Mouse (Mus musculus) embryonic facial prominence, embryonic 11.5 days (tissue): ENCODE measurements around the gene Parva. TPM values are rescaled to one million over a fixed set of nuclear protein-coding genes. Genes with fewer than 3 reads are reported as not detected.

ENCODE experiments used
- ATAC-seq: fragments of 200-750 bp; cut with Nextera tagmentation; replicated peaks from 2 replicates; pipeline ENCODE4 v1.8.0; 2017; ENCODE audit warnings: low read depth; ENCODE audit not compliant: insufficient number of reproducible peaks, low FRiP score, low TSS enrichment
- DNase-seq: peaks from one replicate; pipeline ENCODE4 v3.0.0-alpha.2; 2015; ENCODE audit warnings: low spot score
- H3K27ac ChIP-seq: fragments of 300-500 bp; sonication (generic); replicated peaks from 2 replicates; pipeline ENCODE4 v1.5.1; 2014; ENCODE audit warnings: mild to moderate bottlenecking, low read depth, low read length, control low read depth
- H3K27me3 ChIP-seq: fragments of 300-500 bp; sonication (generic); 2 replicates; pipeline ENCODE4 v1.6.1; 2014; ENCODE audit warnings: mild to moderate bottlenecking, low read length, moderate library complexity, mixed read lengths; ENCODE audit not compliant: control insufficient read depth, insufficient read depth
- H3K36me3 ChIP-seq: fragments of 300-500 bp; sonication (generic); replicated peaks from 2 replicates; pipeline ENCODE4 v1.6.1; 2014; ENCODE audit warnings: low read depth, mild to moderate bottlenecking, low read length, moderate library complexity, mixed read lengths; ENCODE audit not compliant: control insufficient read depth, insufficient read depth
- H3K4me1 ChIP-seq: fragments of 300-500 bp; sonication (generic); 2 replicates; pipeline ENCODE4 v1.6.1; 2014; ENCODE audit warnings: low read length, mixed read lengths; ENCODE audit not compliant: control insufficient read depth, insufficient read depth
- H3K4me2 ChIP-seq: fragments of 300-500 bp; sonication (generic); 2 replicates; pipeline ENCODE4 v1.6.1; 2014; ENCODE audit warnings: low read depth, mild to moderate bottlenecking, control low read depth, low read length, moderate library complexity
- H3K4me3 ChIP-seq: fragments of 300-500 bp; sonication (generic); 2 replicates; pipeline ENCODE4 v1.5.1; 2014; ENCODE audit warnings: low read depth, low read length, control low read depth
- H3K9ac ChIP-seq: fragments of 300-500 bp; sonication (generic); replicated peaks from 2 replicates; pipeline ENCODE4 v1.6.1; 2014; ENCODE audit warnings: mild to moderate bottlenecking, control low read depth, low read length
- H3K9me3 ChIP-seq: fragments of 300-500 bp; sonication (generic); replicated peaks from 2 replicates; pipeline ENCODE4 v1.6.1; 2016; ENCODE audit warnings: mild to moderate bottlenecking, low read length, inconsistent platforms, mixed read lengths; ENCODE audit not compliant: control insufficient read depth
- WGBS: fragments of 180-500 bp; shearing (Covaris S2); extraction: QIAGEN DNeasy Blood & Tissue Kit; methylation state at CpG from one replicate; pipeline ENCODE4 v1.1.7; 2014; 5-methylcytosine and 5-hydroxymethylcytosine counted together
- polyA plus RNA-seq: library from polyadenylated mRNA; unstranded; fragments of >200 nt; fragmentation: Nextera tagmentation; extraction: Ambion mirVana; gene quantifications from 2 replicates; pipeline ENCODE4 v1.2.1, GENCODE M21; 2014

Parva gene
- polyA plus RNA-seq, 1 experiment from 2014 or later, result 77.2 TPM

- no peak overlapping the region for H3K27ac ChIP-seq
- WGBS, result 41% methylated on average over 5 of the region's 5 CpGs
- no peaks in the 10 kb centered on the region for H3K4me1 ChIP-seq
- H3K36me3 ChIP-seq, result no peaks in the 10 kb centered on the region
- DNase-seq (no peak), ATAC-seq (no peak)
- H3K27me3 ChIP-seq, result no peaks in the 10 kb centered on the region
- H3K9ac ChIP-seq, result no peak overlapping the region
- H3K9me3 ChIP-seq, result no peaks in the 10 kb centered on the region
- H3K4me2 ChIP-seq, result no peak overlapping the region
- no peak overlapping the region for H3K4me3 ChIP-seq
Measured at GRCm38 (mm10) chr7:112568961-112569360, 141.7 kb downstream of the Parva start.

- Histone ChIP-seq H3K4me2 (no peak overlapping the region), H3K9ac (no peak overlapping the region), H3K4me1 (no peaks in the 10 kb centered on the region), H3K27me3 (no peaks in the 10 kb centered on the region), H3K4me3 (no peak overlapping the region), H3K9me3 (no peaks in the 10 kb centered on the region), H3K27ac (no peak overlapping the region), H3K36me3 (no peaks in the 10 kb centered on the region; the same call in 1 of the 2 replicates)
- DNase-seq (no peak), ATAC-seq (no peak)
- 90% methylated on average over 6 of the region's 6 CpGs for WGBS
Measured at GRCm38 (mm10) chr7:112581621-112582020, 154.3 kb downstream of the Parva start.

DNA sequence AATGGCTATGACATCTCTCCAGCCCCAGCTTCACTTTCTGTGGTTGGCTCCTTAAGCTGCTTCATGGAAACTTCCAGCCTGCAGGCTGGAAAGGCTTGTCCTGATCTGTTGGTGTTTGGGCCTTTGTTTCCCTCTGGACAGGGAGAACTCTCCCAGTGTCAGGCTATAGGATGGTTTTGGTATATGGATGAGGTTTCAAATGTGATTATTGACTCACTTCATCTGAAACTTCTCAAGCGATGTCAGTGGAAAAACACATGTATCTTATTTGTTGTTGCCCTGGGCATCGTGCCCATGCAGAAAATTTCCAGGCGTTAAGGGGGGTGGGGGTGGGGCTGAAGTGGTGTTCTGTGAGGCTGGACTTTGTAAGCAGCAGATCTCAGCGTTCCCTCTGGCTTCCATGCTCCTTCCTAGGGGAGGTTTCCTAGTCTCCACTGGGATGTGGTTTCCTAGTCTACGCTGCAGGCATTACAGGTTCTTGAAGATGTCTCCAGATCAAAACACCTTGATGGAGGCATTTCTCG is 155.6 kb downstream of the Parva start:
- Histone ChIP-seq H3K27ac (no peak overlapping the region), H3K4me1 (no peaks in the 10 kb centered on the region), H3K9me3 (no peaks in the 10 kb centered on the region), H3K36me3 (no peaks in the 10 kb centered on the region; the same call in 1 of the 2 replicates), H3K4me3 (no peak overlapping the region), H3K9ac (no peak overlapping the region), H3K27me3 (no peaks in the 10 kb centered on the region), H3K4me2 (no peak overlapping the region)
- ATAC-seq (no peak), DNase-seq (no peak)
- 71% methylated on average over 6 of the region's 6 CpGs for WGBS

- WGBS, result 74% methylated on average over 1 of the region's 1 CpGs
- Histone ChIP-seq H3K9me3 (no peaks in the 10 kb centered on the region), H3K27me3 (no peaks in the 10 kb centered on the region), H3K4me3 (no peak overlapping the region), H3K4me1 (no peaks in the 10 kb centered on the region; the same call in 1 of the 2 replicates), H3K27ac (no peak overlapping the region), H3K9ac (no peak overlapping the region), H3K4me2 (no peak overlapping the region), H3K36me3 (no peaks in the 10 kb centered on the region; the same call in 1 of the 2 replicates)
- no peak for ATAC-seq
- no peak for DNase-seq
Measured at GRCm38 (mm10) chr7:112587449-112587848, 160.1 kb downstream of the Parva start.

- Histone ChIP-seq H3K4me3 (no peak overlapping the region), H3K27ac (no peak overlapping the region), H3K4me1 (no peaks in the 10 kb centered on the region; the same call in 1 of the 2 replicates), H3K36me3 (no peaks in the 10 kb centered on the region), H3K9me3 (no peaks in the 10 kb centered on the region), H3K27me3 (no peaks in the 10 kb centered on the region), H3K4me2 (no peak overlapping the region), H3K9ac (no peak overlapping the region)
- ATAC-seq (no peak), DNase-seq (no peak)
- 37% methylated on average over 6 of the region's 6 CpGs for WGBS
Measured at GRCm38 (mm10) chr7:112589530-112589929, 162.2 kb downstream of the Parva start.

GRCm38 (mm10) chr7:112593586-112593985 is 166.3 kb downstream of the Parva start:
- ATAC-seq (no peak), DNase-seq (no peak)
- Histone ChIP-seq H3K27ac (no peak overlapping the region), H3K4me3 (no peak overlapping the region), H3K9ac (no peak overlapping the region), H3K4me1 (no peaks in the 10 kb centered on the region; the same call in 1 of the 2 replicates), H3K27me3 (no peaks in the 10 kb centered on the region), H3K36me3 (no peaks in the 10 kb centered on the region), H3K4me2 (no peak overlapping the region), H3K9me3 (no peaks in the 10 kb centered on the region)
- 75% methylated on average over 5 of the region's 5 CpGs for WGBS

- H3K27me3 ChIP-seq, result no peaks in the 10 kb centered on the region
- no peaks in the 10 kb centered on the region for H3K9me3 ChIP-seq
- DNase-seq (no peak), ATAC-seq (no peak)
- H3K36me3 ChIP-seq, result no peaks in the 10 kb centered on the region
- no peak overlapping the region for H3K27ac ChIP-seq
- WGBS, result 69% methylated on average over 6 of the region's 6 CpGs
- H3K4me3 ChIP-seq, result no peak overlapping the region
- no peak overlapping the region for H3K9ac ChIP-seq
- H3K4me2 ChIP-seq, result no peak overlapping the region
- H3K4me1 ChIP-seq, result no peaks in the 10 kb centered on the region
Measured at GRCm38 (mm10) chr7:112595226-112595850, 168.0 kb downstream of the Parva start.

GRCm38 (mm10) chr7:112599650-112600049 is 172.3 kb downstream of the Parva start:
- Histone ChIP-seq H3K27ac (no peak overlapping the region), H3K9me3 (no peaks in the 10 kb centered on the region)

More at GRCm38 (mm10) chr7:112599650-112600049, 172.3 kb downstream of the Parva start:
- Histone ChIP-seq H3K4me3 (no peak overlapping the region), H3K9ac (no peak overlapping the region), H3K36me3 (no peaks in the 10 kb centered on the region), H3K4me1 (no peaks in the 10 kb centered on the region), H3K27me3 (no peaks in the 10 kb centered on the region), H3K4me2 (no peak overlapping the region)
- ATAC-seq (no peak), DNase-seq (no peak)
- 17% methylated on average over 2 of the region's 2 CpGs for WGBS
